Mouse (Mus musculus) CH12.LX (cell line): Measurements from ENCODE around the gene Fhl2. TPM values are rescaled to one million over a fixed set of nuclear protein-coding genes. Genes with fewer than 3 reads are reported as not detected.

Source experiments
- DNase-seq: peaks from one replicate; pipeline ENCODE4 v3.0.0-alpha.2; 2013; ENCODE audit errors: extremely low read depth
- H3K27ac ChIP-seq: 2 replicates; pipeline ENCODE4 v1.5.1; 2012; ENCODE audit warnings: low read depth, mild to moderate bottlenecking, control low read depth, moderate library complexity; ENCODE audit not compliant: insufficient read depth
- H3K27me3 ChIP-seq: replicated peaks from 2 replicates; pipeline ENCODE3; 2012; ENCODE audit warnings: inconsistent platforms
- H3K36me3 ChIP-seq, 2 experiments: replicated peaks in 1 of 2; 2 replicates each; pipeline versions ENCODE3 to v1.6.1; 2012; ENCODE audit warnings: inconsistent platforms in 1 of 2, low read length in 1 of 2, mild to moderate bottlenecking in 1 of 2, mixed read lengths in 1 of 2, moderate library complexity in 1 of 2; ENCODE audit not compliant: control insufficient read depth in 1 of 2, insufficient read depth in 1 of 2
- H3K4me1 ChIP-seq, 2 experiments: 2 replicates each; pipeline ENCODE4 v1.6.1; 2012; ENCODE audit warnings: inconsistent platforms in 1 of 2, moderate library complexity in 1 of 2; ENCODE audit not compliant: insufficient read depth in 2 of 2, control insufficient read depth in 1 of 2
- H3K4me2 ChIP-seq: 2 replicates; pipeline ENCODE4 v1.6.1; 2012; ENCODE audit warnings: low read depth, mild to moderate bottlenecking, control low read depth; ENCODE audit not compliant: poor library complexity, insufficient read depth, severe bottlenecking
- H3K4me3 ChIP-seq, 3 experiments: fragments of 150-350 bp in 1 of 3; sonication (generic) in 1 of 3; replicated peaks in 1 of 3; 2 replicates each; pipeline versions ENCODE3 to v1.5.1; 2011 to 2012; ENCODE audit warnings: low read depth in 2 of 3, low read length in 2 of 3, mild to moderate bottlenecking in 2 of 3, moderate library complexity in 2 of 3, control low read depth in 1 of 3, improper control_type of control experiment in 1 of 3, inconsistent platforms in 1 of 3, mixed read lengths in 1 of 3; ENCODE audit not compliant: poor library complexity in 1 of 3
- H3K79me2 ChIP-seq: replicated peaks from 2 replicates; pipeline ENCODE4 v1.6.1; 2012; ENCODE audit warnings: mild to moderate bottlenecking, moderate library complexity; ENCODE audit not compliant: control insufficient read depth, poor library complexity, insufficient read depth, severe bottlenecking; ENCODE audit errors: extremely low read depth
- H3K9ac ChIP-seq: 2 replicates; pipeline ENCODE4 v1.6.1; 2012; ENCODE audit warnings: low read depth, mild to moderate bottlenecking, control low read depth, moderate library complexity; ENCODE audit not compliant: insufficient read depth
- H3K9me3 ChIP-seq: replicated peaks from 2 replicates; pipeline ENCODE3; 2012; ENCODE audit warnings: low read length, inconsistent platforms, mixed read lengths
- CTCF ChIP-seq, 2 experiments: IDR thresholded peaks in 1 of 2; conservative IDR thresholded peaks in 1 of 2; 2 replicates each; pipeline ENCODE4 v1.5.1; 2011 to 2012; ENCODE audit warnings: low read depth in 2 of 2, low read length in 2 of 2, improper control_type of control experiment in 1 of 2, inconsistent platforms in 1 of 2, mild to moderate bottlenecking in 1 of 2, moderate library complexity in 1 of 2
- E2F4 ChIP-seq: IDR thresholded peaks from 2 replicates; pipeline ENCODE4 v1.6.1; 2011; ENCODE audit warnings: low read depth, low read length, improper control_type of control experiment; ENCODE audit not compliant: insufficient replicate concordance
- ELF1 ChIP-seq: IDR thresholded peaks from 2 replicates; pipeline ENCODE4 v1.6.1; 2014; ENCODE audit warnings: low read depth, mild to moderate bottlenecking, inconsistent platforms, low read length, improper control_type of control experiment
- EP300 ChIP-seq: IDR thresholded peaks from 2 replicates; pipeline ENCODE4 v1.6.1; 2011; ENCODE audit warnings: low read length, improper control_type of control experiment
- GABPA ChIP-seq: IDR thresholded peaks from 2 replicates; pipeline ENCODE4 v1.6.1; 2012; ENCODE audit warnings: low read depth, low read length, improper control_type of control experiment, inconsistent platforms; ENCODE audit not compliant: insufficient replicate concordance
- HCFC1 ChIP-seq: IDR thresholded peaks from 2 replicates; pipeline ENCODE4 v1.6.1; 2012; ENCODE audit warnings: low read depth, mild to moderate bottlenecking, inconsistent platforms, low read length, improper control_type of control experiment
- IRF4 ChIP-seq: IDR thresholded peaks from 2 replicates; pipeline ENCODE4 v1.6.1; 2014; ENCODE audit warnings: low read depth, mild to moderate bottlenecking, inconsistent platforms, low read length, improper control_type of control experiment
- JUN ChIP-seq: IDR thresholded peaks from 2 replicates; pipeline ENCODE4 v1.6.1; 2011; ENCODE audit warnings: low read depth, mild to moderate bottlenecking, low read length, improper control_type of control experiment, moderate library complexity; ENCODE audit not compliant: insufficient read depth
- JUND ChIP-seq: conservative IDR thresholded peaks from 2 replicates; pipeline ENCODE4 v1.6.1; 2011; ENCODE audit warnings: low read depth, low read length, improper control_type of control experiment
- KAT2A ChIP-seq: IDR thresholded peaks from 2 replicates; pipeline ENCODE4 v1.6.1; 2012; ENCODE audit warnings: low read length, improper control_type of control experiment, inconsistent platforms; ENCODE audit not compliant: insufficient replicate concordance
- MAX ChIP-seq: IDR thresholded peaks from 2 replicates; pipeline ENCODE4 v1.6.1; 2011; ENCODE audit warnings: low read length, improper control_type of control experiment
- MAZ ChIP-seq: IDR thresholded peaks from 2 replicates; pipeline ENCODE4 v1.6.1; 2012; ENCODE audit warnings: low read depth, mild to moderate bottlenecking, inconsistent platforms, low read length, improper control_type of control experiment, moderate library complexity
- MEF2A ChIP-seq: IDR thresholded peaks from 2 replicates; pipeline ENCODE4 v1.6.1; 2014; ENCODE audit warnings: low read depth, mild to moderate bottlenecking, inconsistent platforms, low read length, improper control_type of control experiment, borderline replicate concordance
- MYC ChIP-seq: IDR thresholded peaks from 2 replicates; pipeline ENCODE4 v1.6.1; 2011; ENCODE audit warnings: low read depth, mild to moderate bottlenecking, improper control_type of control experiment, low read length
- NELFE ChIP-seq: IDR thresholded peaks from 2 replicates; pipeline ENCODE4 v1.6.1; 2011; ENCODE audit warnings: low read depth, low read length, improper control_type of control experiment
- NRF1 ChIP-seq: IDR thresholded peaks from 2 replicates; pipeline ENCODE4 v1.6.1; 2014; ENCODE audit warnings: low read depth, mild to moderate bottlenecking, inconsistent platforms, low read length, improper control_type of control experiment, moderate library complexity
- PAX5 ChIP-seq: IDR thresholded peaks from 2 replicates; pipeline ENCODE4 v1.6.1; 2012; ENCODE audit warnings: low read length, inconsistent platforms, mixed read lengths
- POLR2A ChIP-seq: IDR thresholded peaks from 2 replicates; pipeline ENCODE4 v1.6.1; 2011; ENCODE audit warnings: low read depth, mild to moderate bottlenecking, improper control_type of control experiment, low read length
- POLR2AphosphoS2 ChIP-seq: IDR thresholded peaks from 2 replicates; pipeline ENCODE4 v1.6.1; 2011; ENCODE audit warnings: low read depth, low read length, improper control_type of control experiment
- RAD21 ChIP-seq: IDR thresholded peaks from 2 replicates; pipeline ENCODE4 v1.6.1; 2011; ENCODE audit warnings: low read depth, mild to moderate bottlenecking, low read length, improper control_type of control experiment, moderate library complexity
- RCOR1 ChIP-seq: conservative IDR thresholded peaks from 2 replicates; pipeline ENCODE4 v1.6.1; 2012; ENCODE audit warnings: low read depth, mild to moderate bottlenecking, inconsistent platforms, low read length, improper control_type of control experiment
- SIN3A ChIP-seq: IDR thresholded peaks from 2 replicates; pipeline ENCODE4 v1.6.1; 2012; ENCODE audit warnings: low read length, improper control_type of control experiment, inconsistent platforms
- SMC3 ChIP-seq: IDR thresholded peaks from 2 replicates; pipeline ENCODE4 v1.6.1; 2011; ENCODE audit warnings: low read depth, low read length, improper control_type of control experiment
- TBP ChIP-seq: conservative IDR thresholded peaks from 2 replicates; pipeline ENCODE4 v1.6.1; 2011; ENCODE audit warnings: low read depth, low read length, improper control_type of control experiment
- TCF12 ChIP-seq: IDR thresholded peaks from 2 replicates; pipeline ENCODE4 v1.6.1; 2014; ENCODE audit warnings: low read depth, mild to moderate bottlenecking, inconsistent platforms, low read length, improper control_type of control experiment
- USF1 ChIP-seq: IDR thresholded peaks from 2 replicates; pipeline ENCODE4 v1.6.1; 2014; ENCODE audit warnings: low read depth, mild to moderate bottlenecking, inconsistent platforms, low read length, improper control_type of control experiment
- ZNF384 ChIP-seq: IDR thresholded peaks from 2 replicates; pipeline ENCODE4 v1.6.1; 2012; ENCODE audit warnings: low read depth, low read length, improper control_type of control experiment, inconsistent platforms
- dilution Hi-C: fragments of 300-500 bp; cut with MboI; formaldehyde crosslinking; loops from 2 replicates; pipeline ENCODE4 v1.14.3; 2020; ENCODE audit warnings: low sequenced_read_pairs; ENCODE audit not compliant: extremely low pct_unique_long_range_greater_than_20kb, extremely low pct_ligation_motif_present
- in situ Hi-C: fragments of 300-500 bp; cut with MboI; formaldehyde crosslinking; loops from 3 replicates; pipeline ENCODE4 v1.14.3; 2019; ENCODE audit warnings: low sequenced_read_pairs, low pct_ligation_motif_present, low pct_unique_long_range_greater_than_20kb, mixed read lengths
- polyA plus RNA-seq: library from polyadenylated mRNA; unstranded; fragments of >175 nt; gene quantifications from 2 replicates; pipeline ENCODE4 v1.2.1, GENCODE M21; 2012; ENCODE audit warnings: low read depth; ENCODE audit not compliant: insufficient read length
- total RNA-seq, 2 experiments: library from RNA; depleted of rRNA; stranded (reverse); fragments of 300-350 nt in 1 of 2; fragments of >200 nt in 1 of 2; gene quantifications; 2 replicates each; pipeline ENCODE4 v1.2.3; 2012 to 2014

Fhl2 gene
- total and polyA plus RNA-seq, 3 experiments = 0.13 to 0.21 (median 0.14) TPM

DNA sequence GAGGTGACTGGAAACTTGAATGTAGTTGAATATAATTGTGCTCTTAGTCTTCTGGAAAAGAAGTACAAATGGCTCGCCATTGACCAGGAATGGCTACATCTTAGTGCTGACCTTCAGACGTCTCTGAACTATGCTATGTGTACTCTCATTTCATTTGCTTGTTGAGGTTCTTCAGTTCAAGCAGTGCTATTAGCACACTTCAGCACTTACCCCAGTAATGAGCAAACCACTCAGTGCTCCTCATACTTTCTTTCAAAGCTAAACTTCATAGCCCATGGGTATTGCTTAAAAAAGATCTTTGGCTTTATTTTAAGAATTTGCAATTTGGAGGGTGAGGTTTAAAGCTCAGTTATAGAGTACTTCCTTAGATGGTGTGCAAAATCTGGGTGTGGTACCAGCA, 88.1 kb downstream of the Fhl2 start:
- Histone ChIP-seq H3K36me3 (peaks cover 33 to 61% of the 10 kb centered on the region in 2 experiments), H3K4me1 (no peaks in the 10 kb centered on the region; a peak in 1 of 4 replicates), H3K4me2 (no peak overlapping the region), H3K27ac (no peak overlapping the region), H3K9ac (no peak overlapping the region), H3K27me3 (no peaks in the 10 kb centered on the region), H3K9me3 (no peaks in the 10 kb centered on the region), H3K79me2 (no peaks in the 10 kb centered on the region), H3K4me3 (no peak overlapping the region)
- dilution Hi-C loops = no loop called here
- DNase-seq = no peak
- in situ Hi-C loops = no loop called here
- TF ChIP-seq RAD21 = no peak
- no peak for TF ChIP-seq NELFE
- no peak for TF ChIP-seq SMC3
- TF ChIP-seq PAX5 = no peak
- TF ChIP-seq USF1 = no peak
- TF ChIP-seq RCOR1 = no peak
- TF ChIP-seq ZNF384 = no peak
- no peak for TF ChIP-seq CTCF (conservative IDR thresholded peaks at IDR 0.05 in 1 of 2, IDR thresholded peaks at IDR 0.05 in 1 of 2; ENCODE audit: low read depth in 2 of 2, low read length in 2 of 2)
- no peak for TF ChIP-seq IRF4
- no peak for TF ChIP-seq MAZ
- TF ChIP-seq JUND = no peak
- no peak for TF ChIP-seq TBP
- TF ChIP-seq MEF2A = no peak
- no peak for TF ChIP-seq GABPA

DNA sequence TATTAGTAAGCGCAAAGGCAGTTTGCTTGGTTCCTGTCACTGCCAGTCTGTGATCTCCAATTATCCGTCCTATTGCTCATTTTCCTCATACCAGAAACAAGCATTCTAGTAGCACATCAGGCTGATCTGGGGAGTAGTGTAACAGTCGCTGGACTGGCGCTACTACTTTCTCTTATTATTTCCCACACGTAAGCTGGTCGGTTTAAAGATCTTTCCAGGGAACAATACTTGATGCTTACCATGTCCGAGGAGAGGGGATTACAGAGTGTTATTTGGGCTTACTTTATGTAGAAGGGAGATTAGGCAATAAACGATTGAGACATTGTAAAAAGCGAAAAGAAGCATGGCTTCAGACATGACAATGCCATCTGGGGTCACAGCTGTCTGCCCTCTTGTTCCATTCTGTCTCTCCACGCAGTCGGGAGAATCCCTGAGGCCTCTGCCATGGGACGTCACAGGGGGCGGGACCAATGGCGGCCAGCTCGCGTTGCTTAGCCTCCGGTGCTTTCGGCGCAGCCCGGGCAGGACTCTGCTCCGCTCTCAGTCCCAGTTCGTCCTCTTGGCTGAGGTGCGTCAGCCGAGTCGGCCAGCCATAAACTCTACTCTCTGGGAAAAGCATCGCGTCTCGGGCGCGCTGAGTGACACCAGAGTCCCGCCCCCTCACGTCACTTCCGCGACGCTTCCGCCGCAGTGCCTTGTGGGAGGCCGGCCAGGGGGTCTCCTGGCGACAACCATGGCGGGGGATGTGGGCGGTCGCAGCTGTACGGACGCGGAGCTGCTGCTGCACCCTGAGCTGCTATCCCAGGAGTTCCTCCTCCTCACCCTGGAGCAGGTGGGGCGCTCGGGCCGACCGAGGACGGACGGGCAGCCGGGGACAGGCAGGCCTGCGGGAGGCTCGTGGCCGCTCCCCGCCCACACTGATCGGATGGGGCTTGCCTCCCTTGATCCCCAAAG, 98.5 kb downstream of the Fhl2 start, which contains the start of the genes Tgfbrap1 and AI597479:
TSS of gene Tgfbrap1 (minus strand) at position 607 of the 954 bp plus-strand sequence.
TSS of gene AI597479 (plus strand) at position 680 of the 954 bp plus-strand sequence.
- Histone ChIP-seq H3K9ac (peak within 1 kb of the TSS; percentile 96), H3K27me3 (no peaks in the 10 kb centered on the region), H3K4me1 (peaks cover 0 to 21% of the 10 kb centered on the region in 2 experiments; a peak in 2 of 4 replicates), H3K79me2 (no peaks in the 10 kb centered on the region), H3K36me3 (peaks cover 2 to 24% of the 10 kb centered on the region in 2 experiments), H3K27ac (peak within 1 kb of the TSS; percentile 94), H3K4me2 (peak within 1 kb of the TSS; percentile 93), H3K9me3 (no peaks in the 10 kb centered on the region), H3K4me3 (peak within 1 kb of the TSS; percentile 91 to 98 (median 94))
- in situ Hi-C loops = no loop called here
- dilution Hi-C loops = no loop called here
- TF ChIP-seq JUND = no peak
- TF ChIP-seq POLR2AphosphoS2 = 0 out of 2 replicates have a peak, but pooled peaks have one; percentile 60
- no peak for TF ChIP-seq KAT2A
- peak; percentile 81 for TF ChIP-seq SIN3A
- no peak for TF ChIP-seq JUN
- TF ChIP-seq E2F4 = 0 out of 2 replicates have a peak, but pooled peaks have one; percentile 43
- peak; percentile 79 for TF ChIP-seq MYC
- TF ChIP-seq HCFC1 = peak; percentile 87
- 0 out of 2 replicates have a peak, but pooled peaks have one; percentile 35 for TF ChIP-seq EP300
- peak; percentile 30; the same call in 1 of the 2 replicates for TF ChIP-seq NRF1
- peak; percentile 71; the same call in 1 of the 2 replicates for TF ChIP-seq TBP
- TF ChIP-seq POLR2A = peak; percentile 88
- no peak for TF ChIP-seq MAX
- peak; percentile 61; the same call in 1 of the 2 replicates for TF ChIP-seq TCF12
- TF ChIP-seq ELF1 = peak; percentile 76
- TF ChIP-seq NELFE = peak; percentile 66; the same call in 1 of the 2 replicates
- DNase-seq = peak; percentile 88
